Mouse (Mus musculus): ENCODE results near the gene Rpgrip1l.

Gene Rpgrip1l

GRCm38 (mm10) chr8:91312835-91313832, at the start of gene Rpgrip1l, which contains the start of gene Fto:
Gene Rpgrip1l (minus strand): TSS chr8:91313262.
Gene Fto (plus strand): TSS chr8:91313525.
- peak; percentile 96 for DNase-seq

DNA sequence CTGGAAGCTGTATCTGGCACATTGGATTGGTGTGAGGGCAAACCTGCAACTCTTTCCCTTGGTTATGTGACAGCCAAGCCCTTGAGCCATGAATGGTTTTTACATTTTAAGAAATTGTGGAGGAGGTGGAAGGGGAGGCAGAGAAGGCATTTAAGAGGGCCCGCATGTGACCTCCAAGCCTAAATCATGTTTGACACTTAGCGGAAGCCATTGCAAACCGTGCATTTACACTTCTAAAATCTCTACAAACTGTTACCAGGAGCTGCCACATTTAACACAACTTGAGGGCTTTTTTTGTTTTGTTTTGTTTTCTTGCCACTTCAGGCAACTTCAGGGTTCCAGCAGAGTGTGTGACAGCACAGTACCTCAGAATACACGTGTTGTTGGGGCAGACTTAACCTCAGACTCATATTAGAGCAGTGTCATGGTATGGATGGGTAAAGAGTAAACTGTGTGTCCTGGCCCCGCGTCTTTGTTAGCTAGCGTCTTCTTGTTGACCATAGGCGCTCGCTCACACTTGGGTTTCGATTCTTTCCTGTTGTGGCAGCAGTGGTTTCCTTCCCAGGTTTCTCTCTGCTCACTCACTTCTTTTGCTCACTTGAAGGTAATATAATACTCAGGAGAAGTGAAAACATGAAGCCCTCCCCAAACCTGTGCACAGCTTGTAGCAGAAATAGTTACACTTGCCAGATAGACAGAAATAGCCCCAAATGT, 47.7 kb upstream of the Rpgrip1l start:
- DNase-seq: no peak

- DNase-seq: no peak
These were observed 46.4 kb upstream of the Rpgrip1l start for GRCm38 (mm10) chr8:91359511-91359910.

GRCm38 (mm10) chr8:91358016-91358415, 45.0 kb upstream of the Rpgrip1l start:
- no peak for DNase-seq

DNA sequence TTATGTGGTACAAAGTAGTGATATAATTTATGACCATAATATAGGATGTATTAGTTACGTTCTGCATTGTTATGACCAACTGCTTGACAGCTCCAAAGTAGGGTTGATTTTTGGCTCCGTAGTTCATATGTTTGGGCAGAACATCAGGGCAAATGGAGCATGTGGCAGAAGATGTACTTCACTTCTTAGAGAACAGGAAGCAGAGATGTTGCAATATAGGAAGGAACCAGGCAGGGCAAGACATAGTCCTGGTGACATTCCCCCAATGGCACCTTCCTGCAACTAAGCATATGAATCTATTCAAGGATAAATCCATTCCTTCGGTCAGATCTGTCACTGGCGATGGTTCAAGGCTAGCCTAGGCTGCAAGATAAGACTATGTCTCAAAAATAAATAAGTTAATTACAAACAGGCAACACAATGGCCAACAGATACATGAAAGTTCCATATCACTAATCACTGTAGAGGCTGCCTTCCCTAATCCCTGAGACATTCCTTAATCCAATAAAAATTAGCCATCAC, 44.5 kb upstream of the Rpgrip1l start:
- DNase-seq: no peak

DNA sequence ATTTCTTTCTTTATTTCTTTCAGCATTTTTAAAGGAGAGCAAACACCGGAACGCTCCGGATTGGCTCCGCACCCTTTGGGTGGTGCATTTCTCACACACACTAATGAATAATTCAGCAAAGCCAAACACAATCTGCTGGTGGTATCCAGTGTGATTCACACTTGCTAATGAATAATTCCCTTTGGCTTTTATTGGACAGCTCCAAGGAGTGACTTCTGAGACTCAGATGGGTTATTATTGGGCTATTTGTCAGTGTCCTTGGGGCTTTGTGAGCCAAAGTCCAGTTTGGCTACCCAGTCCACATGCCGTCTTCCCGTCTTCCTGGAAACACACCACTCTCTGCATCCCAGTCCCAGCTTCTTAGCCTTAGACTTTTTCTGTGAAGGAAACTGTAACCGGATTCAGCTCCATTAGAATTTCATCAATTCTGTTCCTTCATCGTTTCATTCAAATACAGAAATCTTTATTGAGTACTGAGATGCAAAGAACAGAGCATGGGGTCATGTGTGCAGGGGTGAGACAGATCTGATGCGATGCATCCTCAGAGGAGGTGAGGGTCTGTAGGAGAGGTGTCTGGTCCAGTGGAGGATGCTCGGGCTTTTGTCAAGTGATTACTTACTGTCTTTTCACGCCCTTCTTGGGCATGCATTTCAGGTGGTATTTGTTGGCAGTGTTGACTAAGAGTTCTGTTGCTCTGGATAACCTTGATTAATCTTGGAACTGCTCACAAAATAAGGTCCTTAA, 43.1 kb upstream of the Rpgrip1l start:
- no peak for DNase-seq

- no peak for DNase-seq
These were observed 42.3 kb upstream of the Rpgrip1l start for GRCm38 (mm10) chr8:91355301-91355905.

DNA sequence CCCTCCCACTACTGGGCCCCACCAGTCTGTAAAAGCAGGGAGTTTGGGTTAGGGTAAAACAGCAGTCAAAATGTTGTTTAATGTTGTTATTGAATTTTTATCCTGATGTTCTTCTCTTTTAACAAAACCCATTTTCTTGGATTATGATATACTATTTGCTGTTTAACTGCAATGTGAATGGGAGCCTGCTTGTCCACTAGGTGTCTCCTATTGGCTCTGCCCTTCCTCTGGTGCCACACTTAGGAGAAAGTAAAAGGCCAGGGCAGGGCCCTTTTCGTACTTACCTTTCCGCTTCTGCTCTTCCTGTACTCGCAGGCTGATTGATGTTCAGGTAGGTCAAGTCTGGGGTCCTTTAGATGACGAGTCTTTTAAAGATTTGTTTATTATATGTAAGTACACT, 40.8 kb upstream of the Rpgrip1l start:
- DNase-seq: no peak

- DNase-seq: no peak
These were observed 40.0 kb upstream of the Rpgrip1l start for GRCm38 (mm10) chr8:91353062-91353461.

DNA sequence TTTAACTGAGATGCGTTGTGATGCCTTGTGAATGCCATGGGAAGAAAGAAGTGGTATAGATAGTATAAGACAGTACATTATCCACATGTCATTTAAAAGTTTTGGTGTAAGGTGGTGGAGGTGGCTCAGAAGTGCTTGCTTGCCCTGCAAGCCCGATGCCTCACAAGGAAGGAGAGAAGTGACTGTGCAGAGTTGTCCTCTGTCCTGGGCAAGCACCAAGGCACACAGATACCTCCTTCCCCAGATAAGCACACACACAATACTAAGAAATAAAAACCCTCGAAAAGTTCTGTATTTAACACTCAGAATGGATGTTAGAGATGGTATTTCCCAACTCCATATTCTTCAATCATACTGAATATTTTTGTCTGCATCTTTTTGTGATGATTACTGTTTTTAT, 39.5 kb upstream of the Rpgrip1l start:
- no peak for DNase-seq

- no peak for DNase-seq
These were observed 37.6 kb upstream of the Rpgrip1l start for GRCm38 (mm10) chr8:91350628-91351027.

DNA sequence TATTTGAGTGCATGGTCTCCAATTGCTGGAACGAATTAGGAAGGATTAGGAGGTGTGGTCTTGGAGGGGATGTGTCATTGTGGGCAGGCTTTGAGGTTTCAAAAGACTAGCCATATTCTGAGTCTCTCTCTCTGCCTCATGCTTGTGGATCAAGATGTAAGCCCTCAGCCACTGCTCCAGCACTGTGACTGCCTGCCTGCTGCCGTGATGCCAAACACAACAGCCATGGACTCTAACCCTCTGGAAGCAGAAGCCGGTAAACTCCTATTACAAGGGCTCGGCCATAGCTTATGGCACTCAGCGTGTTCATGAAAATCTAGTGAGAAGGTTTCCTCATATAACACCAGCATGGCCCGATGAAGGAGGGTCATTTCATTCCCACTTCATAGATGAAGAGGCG, 36.8 kb upstream of the Rpgrip1l start:
- DNase-seq: no peak

GRCm38 (mm10) chr8:91347595-91347994, 34.5 kb upstream of the Rpgrip1l start:
- no peak for DNase-seq

- no peak for DNase-seq
These were observed 34.1 kb upstream of the Rpgrip1l start for GRCm38 (mm10) chr8:91347146-91347545.

DNA sequence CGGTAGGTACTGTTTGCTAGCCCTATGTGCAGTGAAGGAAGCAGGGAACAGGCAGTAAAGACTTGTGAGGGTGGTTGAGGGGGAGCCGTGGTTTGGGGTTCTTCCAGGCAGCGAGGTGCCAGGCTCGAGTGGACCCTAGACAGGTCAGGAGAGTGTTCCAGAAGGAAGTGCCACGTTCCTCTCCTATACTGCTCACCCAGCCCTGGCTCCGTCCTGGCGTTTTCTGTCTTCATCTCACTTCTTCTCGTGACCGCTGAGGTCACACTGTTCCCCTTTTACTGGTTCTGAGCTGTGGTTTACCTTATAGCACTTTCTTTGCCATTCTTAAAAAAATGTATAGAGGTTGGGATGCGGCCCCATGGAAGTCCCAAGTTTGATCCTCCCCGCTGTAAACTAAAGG, 31.6 kb upstream of the Rpgrip1l start:
- no peak for DNase-seq

GRCm38 (mm10) chr8:91342798-91343197, 29.7 kb upstream of the Rpgrip1l start:
- no peak for DNase-seq

- no peak for DNase-seq
These were observed 29.1 kb upstream of the Rpgrip1l start for GRCm38 (mm10) chr8:91342196-91342595.

- DNase-seq: no peak
These were observed 27.7 kb upstream of the Rpgrip1l start for GRCm38 (mm10) chr8:91340746-91341145.

DNA sequence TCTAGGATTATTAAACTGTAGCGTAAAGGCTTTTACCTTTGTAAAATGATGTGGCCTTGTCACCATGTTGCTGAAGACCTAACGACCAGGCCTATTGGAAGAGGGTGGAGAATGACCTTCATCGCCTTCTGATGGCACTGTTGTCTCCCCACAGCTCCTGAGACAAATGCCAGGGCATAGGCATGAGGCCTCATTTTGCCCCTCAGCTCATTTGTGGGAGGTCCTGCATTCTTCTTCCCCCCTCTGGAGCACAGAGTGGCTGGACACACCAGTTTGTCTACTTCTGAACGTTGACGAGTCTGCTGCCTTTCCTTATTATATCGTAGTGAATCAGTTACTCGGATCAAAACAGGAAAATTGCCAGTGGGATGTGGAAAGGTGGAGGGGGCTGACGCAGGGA, 26.6 kb upstream of the Rpgrip1l start:
- no peak for DNase-seq

DNA sequence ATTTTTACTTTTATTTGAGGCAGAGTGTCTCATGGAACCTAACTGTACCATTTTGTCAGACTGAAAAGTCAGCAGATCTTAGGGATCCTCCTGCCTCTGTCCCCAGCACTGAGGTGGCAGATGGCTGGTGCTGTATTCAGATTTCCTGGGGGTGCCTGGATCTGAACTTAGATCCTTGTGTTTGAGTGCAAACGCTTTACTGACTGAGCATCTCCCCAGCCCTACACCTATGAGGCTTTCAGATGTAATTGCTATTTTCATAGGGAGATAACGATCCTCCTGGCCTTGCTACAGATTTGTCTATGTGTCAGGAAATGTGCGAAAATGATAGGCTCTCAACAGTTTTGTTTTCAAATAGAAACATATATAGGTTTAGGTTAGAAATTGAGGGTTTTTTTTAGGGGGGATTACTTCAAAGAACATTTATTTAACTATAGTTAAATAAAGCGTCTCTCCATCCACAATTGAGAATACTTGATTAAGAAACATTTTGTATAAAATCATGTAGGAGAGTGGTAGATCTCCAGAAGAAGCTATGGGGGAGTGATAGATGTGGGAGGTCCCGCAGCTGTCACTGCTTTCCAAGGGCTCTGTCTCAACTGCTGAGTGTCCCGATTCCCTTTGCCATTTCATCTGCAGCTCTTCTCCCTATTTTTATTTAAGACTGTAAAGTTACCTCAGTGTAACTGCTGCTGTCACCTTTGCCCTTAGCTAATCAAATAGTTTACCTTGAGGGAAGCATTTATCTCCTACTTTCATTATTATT, 25.5 kb upstream of the Rpgrip1l start:
- DNase-seq: no peak

- no peak for DNase-seq
These were observed 16.4 kb upstream of the Rpgrip1l start for GRCm38 (mm10) chr8:91329461-91329850.

GRCm38 (mm10) chr8:91329056-91329455, 16.0 kb upstream of the Rpgrip1l start:
- DNase-seq: no peak

Data from thymus, postnatal 14 days (tissue).